Mouse (Mus musculus): Measurements from ENCODE around the gene Sfr1.
A peak's percentile ranks its signal among the peaks of the same experiment; 100 is the strongest.

The Sfr1 gene

GRCm38 (mm10) chr19:47731071-47731881 is at the start of gene Sfr1:
Sfr1 (plus strand) TSS chr19:47731682.
- peak; percentile 99 for DNase-seq (ENCODE audit: low read depth, low spot score)

GRCm38 (mm10) chr19:47689592-47689991 is 41.9 kb upstream of the Sfr1 start:
- no peak for DNase-seq (ENCODE audit: low read depth, low spot score)

GRCm38 (mm10) chr19:47691994-47692393 is 39.5 kb upstream of the Sfr1 start, which contains the start of gene Col17a1:
Col17a1 (minus strand) TSS chr19:47692094.
- DNase-seq (ENCODE audit: low read depth, low spot score), result no peak

GRCm38 (mm10) chr19:47695725-47696124 is 35.8 kb upstream of the Sfr1 start:
- DNase-seq (ENCODE audit: low read depth, low spot score), result no peak

GRCm38 (mm10) chr19:47696411-47696810 is 35.1 kb upstream of the Sfr1 start:
- no peak for DNase-seq (ENCODE audit: low read depth, low spot score)

GRCm38 (mm10) chr19:47697067-47697466 is 34.4 kb upstream of the Sfr1 start:
- DNase-seq (ENCODE audit: low read depth, low spot score), result no peak

GRCm38 (mm10) chr19:47698266-47698665 is 33.2 kb upstream of the Sfr1 start:
- no peak for DNase-seq (ENCODE audit: low read depth, low spot score)

GRCm38 (mm10) chr19:47699743-47700142 is 31.7 kb upstream of the Sfr1 start:
- DNase-seq (ENCODE audit: low read depth, low spot score), result peak; percentile 8

- DNase-seq (ENCODE audit: low read depth, low spot score), result no peak
Measured at GRCm38 (mm10) chr19:47700509-47700908, 31.0 kb upstream of the Sfr1 start.

- no peak for DNase-seq (ENCODE audit: low read depth, low spot score)
Measured at GRCm38 (mm10) chr19:47705080-47705771, 26.3 kb upstream of the Sfr1 start.

GRCm38 (mm10) chr19:47705772-47706309 is 25.6 kb upstream of the Sfr1 start:
- DNase-seq (ENCODE audit: low read depth, low spot score), result no peak

- DNase-seq (ENCODE audit: low read depth, low spot score), result peak; percentile 63
Measured at GRCm38 (mm10) chr19:47710376-47710775, 21.1 kb upstream of the Sfr1 start.

- peak; percentile 24 for DNase-seq (ENCODE audit: low read depth, low spot score)
Measured at GRCm38 (mm10) chr19:47713457-47713856, 18.0 kb upstream of the Sfr1 start.

GRCm38 (mm10) chr19:47716144-47716543 is 15.3 kb upstream of the Sfr1 start:
- DNase-seq (ENCODE audit: low read depth, low spot score), result no peak

GRCm38 (mm10) chr19:47719147-47719546 is 12.3 kb upstream of the Sfr1 start:
- no peak for DNase-seq (ENCODE audit: low read depth, low spot score)

GRCm38 (mm10) chr19:47722471-47722870 is 9.0 kb upstream of the Sfr1 start:
- no peak for DNase-seq (ENCODE audit: low read depth, low spot score)

GRCm38 (mm10) chr19:47724903-47725302 is 6.6 kb upstream of the Sfr1 start:
- DNase-seq (ENCODE audit: low read depth, low spot score), result no peak

GRCm38 (mm10) chr19:47725643-47726140 is 5.8 kb upstream of the Sfr1 start:
- DNase-seq (ENCODE audit: low read depth, low spot score), result peak; percentile 55

- DNase-seq (ENCODE audit: low read depth, low spot score), result peak; percentile 92
Measured at GRCm38 (mm10) chr19:47730691-47731070, 801 bp upstream of the Sfr1 start.

GRCm38 (mm10) chr19:47731931-47732330 is 449 bp downstream of the Sfr1 start:
- DNase-seq (ENCODE audit: low read depth, low spot score), result peak; percentile 91

- DNase-seq (ENCODE audit: low read depth, low spot score), result peak; percentile 21
Measured at GRCm38 (mm10) chr19:47747072-47747471, 15.6 kb downstream of the Sfr1 start.

- no peak for DNase-seq (ENCODE audit: low read depth, low spot score)
Measured at GRCm38 (mm10) chr19:47748950-47749349, 17.5 kb downstream of the Sfr1 start.
